Mouse (Mus musculus) limb, embryonic 14.5 days (tissue): ENCODE measurements around the gene Itpr2. TPM values are rescaled to one million over a fixed set of nuclear protein-coding genes. Genes with fewer than 3 reads are reported as not detected.
A peak's percentile ranks its signal among the peaks of the same experiment; 100 is the strongest.

Experiments used
- ATAC-seq: fragments of 200-750 bp; cut with Nextera tagmentation; 2 replicates; pipeline ENCODE4 v1.8.0; 2017; ENCODE audit warnings: low read depth, moderate number of reproducible peaks, moderate TSS enrichment; ENCODE audit not compliant: low FRiP score
- DNase-seq: peaks from one replicate; pipeline ENCODE4 v3.0.0-alpha.2; 2015; ENCODE audit warnings: low spot score
- H3K27ac ChIP-seq: fragments of 300-500 bp; sonication (generic); replicated peaks from 2 replicates; pipeline ENCODE4 v1.5.1; 2014; ENCODE audit warnings: low read depth, mild to moderate bottlenecking, low read length, moderate library complexity, mixed read lengths
- H3K27me3 ChIP-seq: fragments of 300-500 bp; sonication (generic); 2 replicates; pipeline ENCODE4 v1.6.1; 2014; ENCODE audit warnings: low read length, mixed read lengths; ENCODE audit not compliant: control insufficient read depth, insufficient read depth
- H3K36me3 ChIP-seq: fragments of 300-500 bp; sonication (generic); 2 replicates; pipeline ENCODE4 v1.6.1; 2014; ENCODE audit warnings: mild to moderate bottlenecking, low read length, moderate library complexity, mixed read lengths; ENCODE audit not compliant: control insufficient read depth, insufficient read depth
- H3K4me1 ChIP-seq: fragments of 300-500 bp; sonication (generic); 2 replicates; pipeline ENCODE4 v1.6.1; 2014; ENCODE audit warnings: antibody characterized with exemption, low read length, mixed read lengths; ENCODE audit not compliant: control insufficient read depth, insufficient read depth
- H3K4me2 ChIP-seq: fragments of 300-500 bp; sonication (generic); replicated peaks from 2 replicates; pipeline ENCODE4 v1.6.1; 2014; ENCODE audit warnings: low read depth, mild to moderate bottlenecking, low read length, moderate library complexity; ENCODE audit not compliant: severe bottlenecking
- H3K4me3 ChIP-seq: fragments of 300-500 bp; sonication (generic); replicated peaks from 2 replicates; pipeline ENCODE4 v1.5.1; 2014; ENCODE audit warnings: low read length
- H3K9ac ChIP-seq: fragments of 300-500 bp; sonication (generic); 2 replicates; pipeline ENCODE4 v1.6.1; 2014; ENCODE audit warnings: mild to moderate bottlenecking, low read depth, low read length, moderate library complexity; ENCODE audit not compliant: severe bottlenecking
- H3K9me3 ChIP-seq: fragments of 300-500 bp; sonication (generic); 2 replicates; pipeline ENCODE4 v1.6.1; 2016; ENCODE audit warnings: low read length; ENCODE audit not compliant: control insufficient read depth
- POLR2A ChIP-seq: fragments of 200-500 bp; IDR thresholded peaks from 2 replicates; pipeline ENCODE4 v1.8.0; 2012; ENCODE audit warnings: inconsistent platforms, mild to moderate bottlenecking, moderate library complexity, borderline replicate concordance; ENCODE audit not compliant: insufficient read depth, insufficient read length; ENCODE audit errors: extremely low read depth
- WGBS: fragments of 180-500 bp; shearing (Covaris S2); extraction: QIAGEN DNeasy Blood & Tissue Kit; methylation state at CpG from one replicate; pipeline ENCODE4 v1.1.7; 2014; 5-methylcytosine and 5-hydroxymethylcytosine counted together
- polyA plus RNA-seq, 2 experiments: library from polyadenylated mRNA; depleted of rRNA in 1 of 2; stranded (reverse) in 1 of 2; unstranded in 1 of 2; fragments of >200 nt; fragmentation: Nextera tagmentation in 1 of 2; extraction: Ambion mirVana in 1 of 2; gene quantifications; 2 replicates each; pipeline versions ENCODE4 v1.2.1 to v1.2.3; 2012 to 2014

Gene Itpr2
- polyA plus RNA-seq, 2 experiments, result 4.7 to 11.3 TPM

GRCm38 (mm10) chr6:146283981-146284380 lies 218.0 kb downstream of the Itpr2 start:
- TF ChIP-seq POLR2A, result no peak

DNA sequence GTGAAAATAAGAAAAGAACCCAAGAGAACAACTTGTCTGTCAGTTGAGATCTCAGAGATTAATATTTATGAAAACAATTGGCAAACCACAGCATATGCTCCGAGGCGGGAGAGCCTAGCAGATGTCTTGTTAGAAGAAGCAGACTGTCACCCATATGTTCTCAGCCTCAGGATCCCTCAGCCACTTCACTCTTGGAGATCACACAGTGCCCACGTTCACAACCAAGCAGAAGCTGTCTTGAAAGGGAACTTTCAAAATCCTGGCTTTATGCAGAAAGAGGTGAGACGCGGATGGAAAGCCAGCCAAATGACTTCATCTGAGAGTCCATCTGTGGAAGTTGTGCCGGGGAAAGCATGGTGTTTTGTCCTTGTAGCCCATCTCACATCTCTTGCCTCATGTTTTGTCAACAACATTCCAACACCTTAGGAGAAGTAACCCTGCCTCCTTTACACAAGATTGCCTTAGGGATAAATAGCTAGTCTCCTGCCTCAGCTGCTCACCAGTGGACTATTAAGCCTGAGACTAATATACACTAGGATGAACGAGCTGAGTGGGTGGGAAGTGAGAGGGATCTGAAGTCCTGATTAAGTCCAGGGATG lies 219.9 kb downstream of the Itpr2 start:
- no peak overlapping the region for H3K4me3 ChIP-seq
- H3K4me2 ChIP-seq, result no peak overlapping the region
- H3K27ac ChIP-seq, result no peak overlapping the region
- 60% methylated on average over 7 of the region's 7 CpGs for WGBS
- DNase-seq (no peak), ATAC-seq (no peak)
- H3K9me3 ChIP-seq, result no peaks in the 10 kb centered on the region
- H3K27me3 ChIP-seq, result no peaks in the 10 kb centered on the region
- H3K4me1 ChIP-seq, result no peaks in the 10 kb centered on the region
- no peak overlapping the region for H3K9ac ChIP-seq
- no peak for TF ChIP-seq POLR2A
- H3K36me3 ChIP-seq, result no peaks in the 10 kb centered on the region

More at GRCm38 (mm10) chr6:146283981-146284380, 218.0 kb downstream of the Itpr2 start:
- Histone ChIP-seq H3K9me3 (no peaks in the 10 kb centered on the region), H3K36me3 (no peaks in the 10 kb centered on the region), H3K9ac (no peak overlapping the region), H3K4me2 (no peak overlapping the region), H3K27ac (no peak overlapping the region), H3K4me3 (no peak overlapping the region), H3K27me3 (no peaks in the 10 kb centered on the region), H3K4me1 (no peaks in the 10 kb centered on the region)
- WGBS, result 53% methylated on average over 7 of the region's 7 CpGs
- DNase-seq (no peak), ATAC-seq (no peak)

GRCm38 (mm10) chr6:146281176-146281899 lies 220.7 kb downstream of the Itpr2 start:
- Histone ChIP-seq H3K9ac (no peak overlapping the region), H3K4me3 (no peak overlapping the region), H3K4me1 (no peaks in the 10 kb centered on the region), H3K36me3 (no peaks in the 10 kb centered on the region), H3K27ac (no peak overlapping the region), H3K9me3 (no peaks in the 10 kb centered on the region), H3K27me3 (no peaks in the 10 kb centered on the region), H3K4me2 (no peak overlapping the region)
- TF ChIP-seq POLR2A, result no peak
- ATAC-seq (no peak), DNase-seq (peak; percentile 35)
- 78% methylated on average over 24 of the region's 24 CpGs for WGBS

DNA sequence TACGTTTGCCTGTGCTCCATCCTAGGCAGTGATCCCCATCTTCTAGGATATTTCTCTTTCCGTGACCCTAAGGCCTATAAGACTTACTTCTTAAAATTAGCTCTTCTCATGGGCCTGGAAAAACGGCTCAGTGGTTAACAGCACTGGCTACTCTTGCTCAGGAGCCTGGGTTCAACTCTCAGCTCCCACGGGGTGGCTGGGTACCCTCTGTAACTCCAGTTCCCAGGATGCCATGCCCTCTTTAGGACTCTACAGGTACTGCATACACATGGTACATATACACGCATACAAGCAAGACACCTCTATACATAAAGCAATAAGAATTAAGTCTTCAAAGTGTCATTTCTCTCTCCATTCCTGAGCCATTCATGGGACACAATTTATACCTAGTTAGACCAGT lies 228.8 kb downstream of the Itpr2 start:
- no peak for TF ChIP-seq POLR2A
- Histone ChIP-seq H3K27me3 (no peaks in the 10 kb centered on the region), H3K4me1 (peaks cover 11% of the 10 kb centered on the region), H3K4me2 (no peak overlapping the region), H3K9ac (no peak overlapping the region), H3K36me3 (no peaks in the 10 kb centered on the region), H3K4me3 (no peak overlapping the region), H3K27ac (no peak overlapping the region), H3K9me3 (no peaks in the 10 kb centered on the region)
- WGBS, result 91% methylated on average over 5 of the region's 5 CpGs
- DNase-seq (no peak), ATAC-seq (no peak)

GRCm38 (mm10) chr6:146272253-146273036 lies 229.6 kb downstream of the Itpr2 start:
- Histone ChIP-seq H3K4me2 (no peak overlapping the region), H3K36me3 (no peaks in the 10 kb centered on the region), H3K27ac (no peak overlapping the region), H3K9ac (no peak overlapping the region), H3K9me3 (no peaks in the 10 kb centered on the region), H3K4me3 (no peak overlapping the region), H3K27me3 (no peaks in the 10 kb centered on the region), H3K4me1 (peaks cover 11% of the 10 kb centered on the region)
- no peak for TF ChIP-seq POLR2A
- WGBS, result 77% methylated on average over 5 of the region's 5 CpGs
- peak; percentile 87 for DNase-seq
- ATAC-seq, result 0 out of 2 replicates have a peak, but pooled peaks have one; percentile 52
